Mouse (Mus musculus) liver, adult (tissue): ENCODE measurements around the gene Vmn1r35.
"Not testable (repeated sequence)": the region's sequence is repeated elsewhere in the genome, so short reads cannot be mapped to it uniquely, and the experiment has no call there.

ENCODE experiments used
- GATA4 ChIP-seq: IDR thresholded peaks from 2 replicates; pipeline ENCODE4 v1.6.1; 2014; ENCODE audit warnings: mild to moderate bottlenecking, low read length; ENCODE audit not compliant: insufficient replicate concordance

Vmn1r35 gene

DNA sequence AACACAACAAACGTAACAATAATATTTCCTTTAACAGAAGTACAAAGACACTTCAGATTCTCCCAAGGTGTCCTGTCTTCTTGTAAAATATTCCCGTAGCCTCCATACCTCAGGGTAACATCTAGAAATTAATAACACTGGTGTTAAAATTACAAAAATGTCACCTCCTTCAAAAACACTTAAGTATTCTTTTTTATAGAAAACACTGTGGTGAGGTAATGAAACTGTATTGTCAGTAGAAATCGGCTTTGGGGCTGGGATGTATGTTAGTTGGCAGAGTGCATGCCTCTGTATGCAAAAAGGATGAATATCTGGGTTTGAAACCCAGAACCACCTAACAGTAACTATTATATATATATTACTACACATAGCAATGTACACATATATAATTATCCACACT, at the start of gene Vmn1r35:
Gene Vmn1r35, minus strand, starts transcription at position 101 of the 400 bp plus-strand sequence.
- no peak for TF ChIP-seq GATA4

- TF ChIP-seq GATA4: not testable (repeated sequence)
Measured at GRCm38 (mm10) chr6:66729082-66729481, 43.4 kb upstream of the Vmn1r35 start, which contains the start of gene Vmn1r37. Gene Vmn1r37, plus strand, starts transcription at chr6:66729382.

DNA sequence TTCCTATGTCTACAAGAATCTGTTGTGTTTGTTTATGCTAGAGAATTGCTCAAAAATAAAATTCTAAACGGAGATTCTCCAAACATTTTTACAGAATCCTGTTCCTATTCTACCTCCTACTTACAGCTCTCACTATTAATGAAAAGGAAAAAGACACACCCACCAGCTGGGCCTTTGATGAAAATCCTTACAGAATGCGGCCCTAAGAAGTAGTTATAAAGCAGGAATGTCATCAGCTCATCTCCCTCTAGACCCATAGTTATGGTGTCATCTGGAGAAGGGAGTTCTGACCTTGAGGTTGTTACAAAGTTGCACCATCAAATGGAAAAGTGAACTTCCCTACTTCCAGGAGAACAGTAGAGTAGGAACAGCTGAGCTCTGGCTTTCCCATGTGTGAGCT, 33.4 kb upstream of the Vmn1r35 start, which contains the start of gene Vmn1r36:
Gene Vmn1r36, minus strand, starts transcription at position 101 of the 400 bp plus-strand sequence.
- TF ChIP-seq GATA4: not testable (repeated sequence)

DNA sequence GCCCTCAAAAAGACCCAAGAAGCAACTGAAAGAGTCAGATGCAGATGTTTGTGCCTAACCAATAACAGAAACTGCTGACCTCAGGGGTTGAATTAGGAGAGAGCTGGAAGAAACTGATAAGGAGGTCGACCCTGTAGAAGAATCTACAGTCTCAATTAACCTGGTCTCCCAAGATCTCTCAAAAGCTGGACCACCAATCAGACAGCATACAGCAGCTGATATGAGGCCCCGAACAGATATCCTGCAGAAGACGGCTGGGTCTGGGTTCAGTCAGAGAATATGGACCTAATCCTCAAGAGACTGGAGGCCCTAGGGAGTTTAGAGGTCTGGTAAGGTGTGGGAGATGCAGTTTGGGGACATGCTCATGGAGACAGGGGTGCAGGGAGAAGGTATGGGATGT, 28.1 kb upstream of the Vmn1r35 start:
- no peak for TF ChIP-seq GATA4

- no peak for TF ChIP-seq GATA4
Measured at GRCm38 (mm10) chr6:66708901-66709300, 23.2 kb upstream of the Vmn1r35 start.

- TF ChIP-seq GATA4: no peak
Measured at GRCm38 (mm10) chr6:66643779-66644178, 41.9 kb downstream of the Vmn1r35 start, which contains the start of gene Vmn1r34. Gene Vmn1r34, minus strand, starts transcription at chr6:66643879.
